Mouse (Mus musculus): ENCODE results near the gene 4930415O20Rik. TPM values are rescaled to one million over a fixed set of nuclear protein-coding genes. Genes with fewer than 3 reads are reported as not detected.
A peak's percentile ranks its signal among the peaks of the same experiment; 100 is the strongest.

Gene 4930415O20Rik
- polyA plus RNA-seq (2016; fragmentation: Nextera tagmentation; extraction: Ambion mirVana), result 0.29 TPM in 1 of 2 replicates, not detected in the other

GRCm38 (mm10) chr15:98570873-98571538 lies at the start of gene 4930415O20Rik, which contains the start of gene Ccnt1:
Gene 4930415O20Rik (plus strand): TSS chr15:98571004.
Gene Ccnt1 (minus strand): TSS chr15:98570923.
- Histone ChIP-seq H3K36me3 (replicated peaks) (peaks cover 6% of the 10 kb centered on the region), H3K27ac (no peak within 1 kb of the TSS), H3K9me3 (no peaks in the 10 kb centered on the region), H3K27me3 (ENCODE audit: poor library complexity, severe bottlenecking) (no peaks in the 10 kb centered on the region), H3K4me1 (peaks cover 22% of the 10 kb centered on the region), H3K4me3 (peak within 1 kb of the TSS; percentile 5; the same call in 1 of the 2 replicates)
- no peak for DNase-seq (ENCODE audit: extremely low spot score, low spot score)
- WGBS, result 86% methylated on average over 10 of the region's 10 CpGs

GRCm38 (mm10) chr15:98521245-98521644 lies 49.6 kb upstream of the 4930415O20Rik start:
- Histone ChIP-seq H3K36me3 (replicated peaks) (peaks cover 90% of the 10 kb centered on the region), H3K9me3 (no peaks in the 10 kb centered on the region), H3K27ac (no peak overlapping the region), H3K4me1 (no peaks in the 10 kb centered on the region), H3K27me3 (ENCODE audit: poor library complexity, severe bottlenecking) (no peaks in the 10 kb centered on the region), H3K4me3 (no peak overlapping the region)
- DNase-seq (ENCODE audit: extremely low spot score, low spot score), result no peak
- WGBS, result 99% methylated on average over 3 of the region's 3 CpGs

GRCm38 (mm10) chr15:98526057-98526456 lies 44.7 kb upstream of the 4930415O20Rik start:
- 81% methylated on average over 5 of the region's 5 CpGs for WGBS
- no peaks in the 10 kb centered on the region for H3K27me3 ChIP-seq (ENCODE audit: poor library complexity, severe bottlenecking)
- H3K27ac ChIP-seq, result no peak overlapping the region
- H3K4me1 ChIP-seq, result no peaks in the 10 kb centered on the region
- no peaks in the 10 kb centered on the region for H3K9me3 ChIP-seq
- peaks cover 100% of the 10 kb centered on the region for H3K36me3 ChIP-seq (replicated peaks)
- H3K4me3 ChIP-seq, result no peak overlapping the region
- DNase-seq (ENCODE audit: extremely low spot score, low spot score), result no peak

- Histone ChIP-seq H3K4me3 (no peak overlapping the region), H3K9me3 (no peaks in the 10 kb centered on the region), H3K27me3 (ENCODE audit: poor library complexity, severe bottlenecking) (no peaks in the 10 kb centered on the region), H3K4me1 (peaks cover 5% of the 10 kb centered on the region), H3K36me3 (replicated peaks) (peaks cover 100% of the 10 kb centered on the region), H3K27ac (no peak overlapping the region)
- 93% methylated on average over 5 of the region's 5 CpGs for WGBS
- no peak for DNase-seq (ENCODE audit: extremely low spot score, low spot score)
These were observed 43.6 kb upstream of the 4930415O20Rik start for GRCm38 (mm10) chr15:98527056-98527771.

GRCm38 (mm10) chr15:98528066-98528563 lies 42.7 kb upstream of the 4930415O20Rik start:
- no peak for DNase-seq (ENCODE audit: extremely low spot score, low spot score)
- 94% methylated on average over 5 of the region's 5 CpGs for WGBS
- Histone ChIP-seq H3K36me3 (replicated peaks) (peaks cover 100% of the 10 kb centered on the region), H3K4me3 (no peak overlapping the region), H3K4me1 (peaks cover 14% of the 10 kb centered on the region), H3K27ac (no peak overlapping the region), H3K27me3 (ENCODE audit: poor library complexity, severe bottlenecking) (no peaks in the 10 kb centered on the region), H3K9me3 (no peaks in the 10 kb centered on the region)

GRCm38 (mm10) chr15:98532281-98532680 lies 38.5 kb upstream of the 4930415O20Rik start:
- H3K9me3 ChIP-seq, result no peaks in the 10 kb centered on the region
- 57% methylated on average over 5 of the region's 5 CpGs for WGBS
- no peaks in the 10 kb centered on the region for H3K27me3 ChIP-seq (ENCODE audit: poor library complexity, severe bottlenecking)

GRCm38 (mm10) chr15:98533035-98533531 lies 37.7 kb upstream of the 4930415O20Rik start:
- Histone ChIP-seq H3K4me1 (peaks cover 20% of the 10 kb centered on the region), H3K27ac (peak overlapping the region; percentile 100), H3K36me3 (replicated peaks) (peaks cover 60% of the 10 kb centered on the region), H3K4me3 (peak overlapping the region; percentile 89), H3K27me3 (ENCODE audit: poor library complexity, severe bottlenecking) (no peaks in the 10 kb centered on the region), H3K9me3 (no peaks in the 10 kb centered on the region)
- peak; percentile 35 for DNase-seq (ENCODE audit: extremely low spot score, low spot score)
- WGBS, result under 1% methylated on average over 18 of the region's 18 CpGs

More at GRCm38 (mm10) chr15:98532281-98532680, 38.5 kb upstream of the 4930415O20Rik start:
- DNase-seq (ENCODE audit: extremely low spot score, low spot score), result no peak
- Histone ChIP-seq H3K4me1 (peaks cover 20% of the 10 kb centered on the region), H3K27ac (peak overlapping the region; percentile 100), H3K36me3 (replicated peaks) (peaks cover 61% of the 10 kb centered on the region), H3K4me3 (peak overlapping the region; percentile 89)

GRCm38 (mm10) chr15:98533881-98534627 lies 36.8 kb upstream of the 4930415O20Rik start, which contains the start of gene Kansl2:
Gene Kansl2 (minus strand): TSS chr15:98534264.
- under 1% methylated on average over 70 of the region's 70 CpGs for WGBS
- DNase-seq (ENCODE audit: extremely low spot score, low spot score), result peak; percentile 98
- Histone ChIP-seq H3K27ac (peak within 1 kb of the TSS; percentile 100), H3K4me1 (peaks cover 20% of the 10 kb centered on the region), H3K36me3 (replicated peaks) (peaks cover 56% of the 10 kb centered on the region), H3K4me3 (peak within 1 kb of the TSS; percentile 89), H3K9me3 (no peaks in the 10 kb centered on the region), H3K27me3 (ENCODE audit: poor library complexity, severe bottlenecking) (no peaks in the 10 kb centered on the region)

- 85% methylated on average over 4 of the region's 4 CpGs for WGBS
These were observed 34.9 kb upstream of the 4930415O20Rik start for GRCm38 (mm10) chr15:98535921-98536320.

GRCm38 (mm10) chr15:98536828-98537510 lies 33.8 kb upstream of the 4930415O20Rik start:
- Histone ChIP-seq H3K36me3 (replicated peaks) (peaks cover 56% of the 10 kb centered on the region), H3K9me3 (no peaks in the 10 kb centered on the region), H3K27me3 (ENCODE audit: poor library complexity, severe bottlenecking) (no peaks in the 10 kb centered on the region), H3K27ac (no peak overlapping the region), H3K4me1 (peaks cover 17% of the 10 kb centered on the region), H3K4me3 (no peak overlapping the region)
- 90% methylated on average over 8 of the region's 8 CpGs for whole genome bisulfite sequencing
- no peak for DNase-seq (ENCODE audit: extremely low spot score, low spot score)

More at GRCm38 (mm10) chr15:98535921-98536320, 34.9 kb upstream of the 4930415O20Rik start:
- H3K9me3 ChIP-seq, result no peaks in the 10 kb centered on the region
- no peak overlapping the region for H3K27ac ChIP-seq
- peaks cover 56% of the 10 kb centered on the region for H3K36me3 ChIP-seq (replicated peaks)
- no peak for DNase-seq (ENCODE audit: extremely low spot score, low spot score)
- H3K4me1 ChIP-seq, result peaks cover 20% of the 10 kb centered on the region
- no peaks in the 10 kb centered on the region for H3K27me3 ChIP-seq (ENCODE audit: poor library complexity, severe bottlenecking)
- H3K4me3 ChIP-seq, result no peak overlapping the region

GRCm38 (mm10) chr15:98537923-98538322 lies 32.9 kb upstream of the 4930415O20Rik start:
- WGBS, result 80% methylated on average over 4 of the region's 4 CpGs
- Histone ChIP-seq H3K27me3 (ENCODE audit: poor library complexity, severe bottlenecking) (no peaks in the 10 kb centered on the region), H3K36me3 (replicated peaks) (peaks cover 56% of the 10 kb centered on the region), H3K9me3 (no peaks in the 10 kb centered on the region), H3K27ac (no peak overlapping the region), H3K4me1 (peaks cover 7% of the 10 kb centered on the region), H3K4me3 (no peak overlapping the region)
- DNase-seq (ENCODE audit: extremely low spot score, low spot score), result no peak

- H3K9me3 ChIP-seq, result no peaks in the 10 kb centered on the region
- H3K27me3 ChIP-seq (ENCODE audit: poor library complexity, severe bottlenecking), result no peaks in the 10 kb centered on the region
- H3K36me3 ChIP-seq (replicated peaks), result peaks cover 86% of the 10 kb centered on the region
- H3K27ac ChIP-seq, result no peak overlapping the region
- DNase-seq (ENCODE audit: extremely low spot score, low spot score), result no peak
- H3K4me1 ChIP-seq, result no peaks in the 10 kb centered on the region
- 94% methylated on average over 6 of the region's 6 CpGs for WGBS
- H3K4me3 ChIP-seq, result no peak overlapping the region
These were observed 29.7 kb upstream of the 4930415O20Rik start for GRCm38 (mm10) chr15:98541064-98541463.

All from forebrain, embryonic 10.5 days (tissue).